Mouse (Mus musculus) liver, embryonic 12.5 days (tissue): ENCODE results near the gene Ube2g2. TPM values are rescaled to one million over a fixed set of nuclear protein-coding genes. Genes with fewer than 3 reads are reported as not detected.

Experiments
- ATAC-seq: fragments of 200-750 bp; cut with Nextera tagmentation; 2 replicates; pipeline ENCODE4 v1.8.0; 2017; ENCODE audit warnings: moderate number of reproducible peaks, mild to moderate bottlenecking, moderate library complexity
- H3K27ac ChIP-seq: fragments of 300-500 bp; sonication (generic); 2 replicates; pipeline ENCODE4 v1.5.1; 2016; ENCODE audit warnings: mild to moderate bottlenecking
- H3K27me3 ChIP-seq: fragments of 300-500 bp; sonication (generic); replicated peaks from 2 replicates; pipeline ENCODE4 v1.6.1; 2016; ENCODE audit warnings: mild to moderate bottlenecking, moderate library complexity
- H3K36me3 ChIP-seq: fragments of 300-500 bp; sonication (generic); 2 replicates; pipeline ENCODE4 v1.6.1; 2016; ENCODE audit warnings: mild to moderate bottlenecking, moderate library complexity
- H3K4me1 ChIP-seq: fragments of 300-500 bp; sonication (generic); 2 replicates; pipeline ENCODE4 v1.6.1; 2016
- H3K4me2 ChIP-seq: fragments of 300-500 bp; sonication (generic); 2 replicates; pipeline ENCODE4 v1.6.1; 2016; ENCODE audit warnings: mild to moderate bottlenecking, moderate library complexity
- H3K4me3 ChIP-seq: fragments of 300-500 bp; sonication (generic); 2 replicates; pipeline ENCODE4 v1.5.1; 2016; ENCODE audit warnings: mild to moderate bottlenecking, moderate library complexity
- H3K9ac ChIP-seq: fragments of 300-500 bp; sonication (generic); 2 replicates; pipeline ENCODE4 v1.6.1; 2016; ENCODE audit warnings: mild to moderate bottlenecking, moderate library complexity
- H3K9me3 ChIP-seq: fragments of 300-500 bp; sonication (generic); replicated peaks from 2 replicates; pipeline ENCODE4 v1.6.1; 2016; ENCODE audit warnings: mild to moderate bottlenecking, moderate library complexity
- WGBS: fragments of 180-500 bp; shearing (Covaris S2); methylation state at CpG from one replicate; pipeline ENCODE4 v1.1.7; 2016; ENCODE audit not compliant: insufficient replicate concordance; 5-methylcytosine and 5-hydroxymethylcytosine counted together
- polyA plus RNA-seq: library from polyadenylated mRNA; unstranded; fragments of >200 nt; fragmentation: Nextera tagmentation; extraction: Ambion mirVana; gene quantifications from 2 replicates; pipeline ENCODE4 v1.2.1, GENCODE M21; 2016

The Ube2g2 gene
- polyA plus RNA-seq, 1 experiment from 2014 or later = 59.9 TPM

- Histone ChIP-seq H3K9me3 (no peaks in the 10 kb centered on the region), H3K4me3 (no peak overlapping the region), H3K36me3 (peaks cover 82% of the 10 kb centered on the region), H3K4me1 (peaks cover 71% of the 10 kb centered on the region), H3K27ac (peak overlapping the region; percentile 81), H3K9ac (no peak overlapping the region; the same call in 1 of the 2 replicates), H3K27me3 (no peaks in the 10 kb centered on the region), H3K4me2 (peak overlapping the region; percentile 20; the same call in 1 of the 2 replicates)
- 23% methylated on average over 7 of the region's 7 CpGs for WGBS
- no peak for ATAC-seq
These were observed 33.0 kb upstream of the Ube2g2 start for GRCm38 (mm10) chr10:77589117-77589516.

- Histone ChIP-seq H3K27me3 (no peaks in the 10 kb centered on the region), H3K4me2 (peak overlapping the region; percentile 18; the same call in 1 of the 2 replicates), H3K36me3 (peaks cover 89% of the 10 kb centered on the region), H3K27ac (peak overlapping the region; percentile 81), H3K4me1 (peaks cover 67% of the 10 kb centered on the region), H3K4me3 (no peak overlapping the region), H3K9me3 (no peaks in the 10 kb centered on the region), H3K9ac (peak overlapping the region; percentile 14; the same call in 1 of the 2 replicates)
- ATAC-seq = no peak
- 71% methylated on average over 8 of the region's 8 CpGs for WGBS
These were observed 32.3 kb upstream of the Ube2g2 start for GRCm38 (mm10) chr10:77589749-77590148.

- ATAC-seq = peak; percentile 89
- peaks cover 59% of the 10 kb centered on the region for H3K4me1 ChIP-seq
- no peak overlapping the region for H3K4me3 ChIP-seq
- no peaks in the 10 kb centered on the region for H3K27me3 ChIP-seq
- 37% methylated on average over 6 of the region's 6 CpGs for WGBS
- H3K4me2 ChIP-seq = peak overlapping the region; percentile 18; the same call in 1 of the 2 replicates
- peak overlapping the region; percentile 36; the same call in 1 of the 2 replicates for H3K9ac ChIP-seq
- peaks cover 96% of the 10 kb centered on the region for H3K36me3 ChIP-seq
- H3K27ac ChIP-seq = peak overlapping the region; percentile 81
- no peaks in the 10 kb centered on the region for H3K9me3 ChIP-seq
These were observed 31.3 kb upstream of the Ube2g2 start for GRCm38 (mm10) chr10:77590812-77591211.

GRCm38 (mm10) chr10:77591546-77591945 is 30.5 kb upstream of the Ube2g2 start:
- Histone ChIP-seq H3K4me1 (peaks cover 53% of the 10 kb centered on the region), H3K36me3 (peaks cover 99% of the 10 kb centered on the region), H3K4me2 (no peak overlapping the region), H3K9ac (no peak overlapping the region), H3K9me3 (no peaks in the 10 kb centered on the region), H3K27me3 (no peaks in the 10 kb centered on the region), H3K4me3 (no peak overlapping the region), H3K27ac (peak overlapping the region; percentile 38; the same call in 1 of the 2 replicates)
- no peak for ATAC-seq
- WGBS = 82% methylated on average over 6 of the region's 6 CpGs

DNA sequence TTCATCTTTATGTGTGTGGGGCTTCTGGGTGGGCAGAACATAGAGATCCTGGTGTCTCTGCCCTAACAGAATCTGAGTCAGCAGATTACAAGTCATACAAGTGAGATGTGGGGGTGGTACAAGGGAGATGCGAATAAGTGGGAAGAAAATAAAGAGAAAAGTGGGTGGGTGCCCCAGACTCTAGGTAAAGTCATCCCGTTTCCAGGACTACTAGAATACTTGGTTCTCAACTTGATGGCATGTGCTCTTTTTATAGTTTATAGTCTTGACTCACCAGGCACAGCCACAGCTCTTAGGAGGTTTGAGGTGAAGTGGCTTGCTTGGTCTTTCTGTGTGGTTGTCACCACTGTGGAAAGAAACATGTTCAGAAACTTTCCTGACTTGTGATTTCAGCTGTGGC is 26.0 kb upstream of the Ube2g2 start:
- Histone ChIP-seq H3K9ac (no peak overlapping the region), H3K4me2 (no peak overlapping the region), H3K27me3 (no peaks in the 10 kb centered on the region), H3K27ac (no peak overlapping the region), H3K9me3 (no peaks in the 10 kb centered on the region), H3K36me3 (peaks cover 82% of the 10 kb centered on the region), H3K4me3 (no peak overlapping the region), H3K4me1 (peaks cover 7% of the 10 kb centered on the region)
- WGBS = 68% methylated on average over 2 of the region's 2 CpGs
- ATAC-seq = no peak

DNA sequence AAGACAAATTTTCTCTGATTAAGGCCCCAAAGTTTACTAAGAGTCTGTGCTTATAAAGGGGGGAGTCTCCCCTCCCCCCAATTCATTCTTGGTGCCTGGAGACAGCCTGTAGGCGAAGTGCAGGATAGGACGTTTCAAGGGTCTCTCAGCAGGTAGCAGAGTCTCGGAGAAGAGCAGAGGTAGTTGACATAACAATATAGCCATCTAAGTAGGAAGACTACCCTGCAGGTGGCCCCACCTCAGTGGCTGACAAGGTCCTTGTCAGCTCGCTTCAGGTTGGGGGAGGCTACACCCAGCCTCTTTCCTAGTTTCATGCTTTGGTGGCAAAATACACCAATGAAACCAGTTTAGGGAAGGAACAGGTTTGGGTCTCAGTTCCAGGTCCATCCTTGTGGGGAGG is 19.1 kb upstream of the Ube2g2 start:
- no peak overlapping the region for H3K4me2 ChIP-seq
- no peaks in the 10 kb centered on the region for H3K27me3 ChIP-seq
- H3K4me1 ChIP-seq = peaks cover 26% of the 10 kb centered on the region
- no peak overlapping the region for H3K4me3 ChIP-seq
- H3K36me3 ChIP-seq = peaks cover 20% of the 10 kb centered on the region
- no peak for ATAC-seq
- H3K9me3 ChIP-seq = peaks cover 5% of the 10 kb centered on the region; the same call in 1 of the 2 replicates
- WGBS = 61% methylated on average over 4 of the region's 4 CpGs
- H3K9ac ChIP-seq = no peak overlapping the region
- H3K27ac ChIP-seq = no peak overlapping the region

GRCm38 (mm10) chr10:77604111-77604510 is 18.0 kb upstream of the Ube2g2 start:
- Histone ChIP-seq H3K27ac (no peak overlapping the region), H3K4me1 (peaks cover 31% of the 10 kb centered on the region), H3K27me3 (no peaks in the 10 kb centered on the region), H3K9me3 (peaks cover 5% of the 10 kb centered on the region; the same call in 1 of the 2 replicates), H3K4me3 (no peak overlapping the region), H3K9ac (no peak overlapping the region), H3K4me2 (no peak overlapping the region), H3K36me3 (peaks cover 18% of the 10 kb centered on the region)
- 89% methylated on average over 6 of the region's 6 CpGs for WGBS
- ATAC-seq = no peak

DNA sequence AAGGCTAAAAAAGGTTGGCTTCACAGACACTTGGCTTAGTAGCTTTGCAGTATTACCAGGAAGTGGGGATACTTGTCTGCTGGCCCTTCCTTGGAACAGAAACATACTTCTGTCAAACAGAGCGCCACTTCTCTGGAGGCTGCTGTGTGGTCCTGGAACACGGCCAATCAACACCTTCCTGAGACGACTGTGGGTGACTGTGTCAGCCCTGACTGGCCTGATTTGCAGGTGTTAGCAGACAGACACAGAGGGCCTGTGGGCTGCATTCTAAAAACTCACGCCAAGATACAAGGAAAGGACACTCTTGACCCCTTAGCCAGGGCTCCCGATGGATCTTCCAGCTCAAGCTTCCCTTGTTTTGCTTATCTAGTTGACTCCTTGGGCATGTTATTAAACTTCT is 17.1 kb upstream of the Ube2g2 start:
- ATAC-seq = no peak

DNA sequence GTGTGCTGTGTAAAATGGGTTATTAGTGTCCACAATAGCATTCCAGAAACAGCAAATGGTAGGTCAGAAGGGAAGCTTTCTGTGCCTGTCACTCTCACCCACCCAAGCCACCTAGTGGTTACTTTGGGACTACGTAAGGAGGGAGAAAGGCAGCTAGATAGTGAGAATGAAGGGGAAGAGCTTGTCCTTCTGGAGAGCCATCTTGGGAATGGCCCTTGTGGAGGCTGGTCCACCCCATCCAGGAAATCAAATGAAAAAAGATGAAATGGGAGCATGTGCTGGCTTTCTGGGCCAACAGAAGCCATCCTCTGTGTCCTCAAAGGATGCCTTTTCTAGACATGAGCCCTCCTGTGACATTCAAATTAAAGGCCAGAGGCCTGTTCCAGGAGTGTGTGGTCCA is 16.7 kb upstream of the Ube2g2 start:
- Histone ChIP-seq H3K36me3 (peaks cover 28% of the 10 kb centered on the region), H3K4me1 (peaks cover 35% of the 10 kb centered on the region), H3K4me3 (peak overlapping the region; percentile 76), H3K9me3 (peaks cover 5% of the 10 kb centered on the region; the same call in 1 of the 2 replicates), H3K27ac (peak overlapping the region; percentile 98), H3K4me2 (peak overlapping the region; percentile 95), H3K27me3 (no peaks in the 10 kb centered on the region), H3K9ac (peak overlapping the region; percentile 87)
- 44% methylated on average over 1 of the region's 1 CpGs for WGBS
- ATAC-seq = peak; percentile 3; the same call in 1 of the 2 replicates

More for the DNA sequence above, 17.1 kb upstream of the Ube2g2 start:
- H3K9me3 ChIP-seq = peaks cover 5% of the 10 kb centered on the region; the same call in 1 of the 2 replicates
- no peak overlapping the region for H3K9ac ChIP-seq
- H3K4me1 ChIP-seq = peaks cover 35% of the 10 kb centered on the region
- no peaks in the 10 kb centered on the region for H3K27me3 ChIP-seq
- peaks cover 24% of the 10 kb centered on the region for H3K36me3 ChIP-seq
- no peak overlapping the region for H3K4me3 ChIP-seq
- peak overlapping the region; percentile 98 for H3K27ac ChIP-seq
- H3K4me2 ChIP-seq = no peak overlapping the region
- WGBS = 80% methylated on average over 5 of the region's 5 CpGs

DNA sequence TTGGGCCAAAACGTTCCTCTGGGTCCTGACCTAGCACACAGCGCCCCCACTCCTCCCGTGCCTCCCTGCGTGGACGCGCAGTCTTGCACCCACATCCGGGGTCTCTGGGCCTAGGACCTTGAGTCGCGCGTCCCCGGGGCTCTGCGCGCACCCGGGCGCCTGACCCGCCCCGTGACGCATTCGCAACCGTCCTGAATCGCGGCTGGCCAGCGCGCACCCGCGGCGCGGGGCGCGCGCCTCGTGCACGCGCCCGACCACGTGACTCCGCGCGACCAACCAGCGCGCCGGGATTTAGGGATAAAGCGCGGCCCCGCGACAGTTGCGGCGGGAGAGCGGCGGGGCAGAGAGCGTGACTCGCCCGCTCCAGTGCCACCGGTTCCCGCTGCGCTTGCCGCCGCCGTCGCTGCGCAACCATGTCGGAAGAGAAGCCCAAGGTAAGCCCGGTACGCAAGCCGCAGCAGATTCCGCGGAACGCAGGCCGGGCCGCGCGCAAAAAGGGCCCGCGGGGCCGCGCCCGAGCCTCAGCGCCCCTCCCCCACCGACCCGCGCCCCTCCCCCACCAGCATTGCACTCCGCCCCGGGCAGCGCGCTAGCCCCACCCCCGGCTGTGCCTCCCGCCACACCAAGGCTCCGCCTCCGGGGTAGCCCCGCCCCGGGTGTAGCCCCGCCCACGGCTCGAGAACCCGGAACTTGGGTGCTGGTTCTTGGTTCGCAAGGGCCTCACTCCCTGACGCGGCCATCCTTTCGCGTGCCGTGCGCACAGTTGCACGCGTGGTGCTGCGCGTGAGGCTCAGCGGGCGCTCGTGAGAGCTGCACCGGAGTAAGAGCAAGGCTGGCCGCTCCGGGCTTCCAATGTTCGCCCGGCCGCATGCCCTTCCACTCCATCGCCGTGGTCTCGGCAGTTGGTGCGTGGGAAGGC is 15.9 kb upstream of the Ube2g2 start, which contains the start of the genes Sumo3 and Gm49325:
TSS of gene Sumo3 (plus strand) at position 190 of the 919 bp plus-strand sequence.
TSS of gene Gm49325 (plus strand) at position 290 of the 919 bp plus-strand sequence.
- 1% methylated on average over 89 of the region's 119 CpGs for WGBS
- Histone ChIP-seq H3K9ac (peak within 1 kb of the TSS; percentile 87), H3K36me3 (peaks cover 36% of the 10 kb centered on the region), H3K4me1 (peaks cover 43% of the 10 kb centered on the region), H3K27ac (peak within 1 kb of the TSS; percentile 98), H3K4me3 (peak within 1 kb of the TSS; percentile 76), H3K27me3 (no peaks in the 10 kb centered on the region), H3K4me2 (peak within 1 kb of the TSS; percentile 95), H3K9me3 (peaks cover 5% of the 10 kb centered on the region; the same call in 1 of the 2 replicates)
- ATAC-seq = peak; percentile 86

- Histone ChIP-seq H3K4me2 (peak overlapping the region; percentile 95), H3K4me3 (peak overlapping the region; percentile 76), H3K4me1 (peaks cover 50% of the 10 kb centered on the region), H3K36me3 (peaks cover 43% of the 10 kb centered on the region), H3K27me3 (no peaks in the 10 kb centered on the region), H3K9ac (peak overlapping the region; percentile 87), H3K27ac (peak overlapping the region; percentile 98), H3K9me3 (peaks cover 5% of the 10 kb centered on the region; the same call in 1 of the 2 replicates)
- WGBS = 16% methylated on average over 7 of the region's 7 CpGs
- peak; percentile 36 for ATAC-seq
These were observed 15.2 kb upstream of the Ube2g2 start for GRCm38 (mm10) chr10:77606855-77607254.

GRCm38 (mm10) chr10:77607441-77607840 is 14.6 kb upstream of the Ube2g2 start:
- Histone ChIP-seq H3K4me1 (peaks cover 52% of the 10 kb centered on the region), H3K27ac (peak overlapping the region; percentile 98), H3K36me3 (peaks cover 49% of the 10 kb centered on the region), H3K27me3 (no peaks in the 10 kb centered on the region), H3K9me3 (peaks cover 5% of the 10 kb centered on the region; the same call in 1 of the 2 replicates), H3K9ac (peak overlapping the region; percentile 87), H3K4me2 (peak overlapping the region; percentile 95), H3K4me3 (peak overlapping the region; percentile 76)
- WGBS = 56% methylated on average over 5 of the region's 5 CpGs
- ATAC-seq = no peak
